Mouse (Mus musculus): ENCODE measurements around the gene Diras1. TPM values are rescaled to one million over a fixed set of nuclear protein-coding genes. Genes with fewer than 3 reads are reported as not detected.
A peak's percentile ranks its signal among the peaks of the same experiment; 100 is the strongest.
"Not testable (repeated sequence)": the region's sequence is repeated elsewhere in the genome, so short reads cannot be mapped to it uniquely, and the experiment has no call there.

The Diras1 gene
- total RNA-seq, 2 experiments from 2014 or later: 0.27 to 0.87 TPM

- no peak for DNase-seq
Observed at GRCm38 (mm10) chr10:80998021-80998420, 27.4 kb downstream of the Diras1 start.

GRCm38 (mm10) chr10:80997332-80997731 lies 28.1 kb downstream of the Diras1 start:
- DNase-seq: no peak

GRCm38 (mm10) chr10:80996501-80996900 lies 29.0 kb downstream of the Diras1 start:
- no peak for DNase-seq

GRCm38 (mm10) chr10:80995091-80995632 lies 30.3 kb downstream of the Diras1 start:
- DNase-seq: peak; percentile 88

GRCm38 (mm10) chr10:80994621-80995020 lies 30.8 kb downstream of the Diras1 start:
- no peak for DNase-seq

GRCm38 (mm10) chr10:80993276-80993675 lies 32.2 kb downstream of the Diras1 start:
- DNase-seq: no peak

- no peak for DNase-seq
Observed at GRCm38 (mm10) chr10:80991945-80992344, 33.5 kb downstream of the Diras1 start.

- no peak for DNase-seq
Observed at GRCm38 (mm10) chr10:80991007-80991406, 34.5 kb downstream of the Diras1 start.

- no peak for DNase-seq
Observed at GRCm38 (mm10) chr10:80990406-80990805, 35.1 kb downstream of the Diras1 start.

GRCm38 (mm10) chr10:80989854-80990253 lies 35.6 kb downstream of the Diras1 start:
- not testable (repeated sequence) for DNase-seq

GRCm38 (mm10) chr10:80989446-80989845 lies 36.0 kb downstream of the Diras1 start:
- no peak for DNase-seq

- peak; percentile 90 for DNase-seq
Observed at GRCm38 (mm10) chr10:80987709-80988441, 37.6 kb downstream of the Diras1 start.

GRCm38 (mm10) chr10:80986754-80987153 lies 38.7 kb downstream of the Diras1 start:
- peak; percentile 44 for DNase-seq

GRCm38 (mm10) chr10:80985970-80986701 lies 39.3 kb downstream of the Diras1 start:
- no peak for DNase-seq

GRCm38 (mm10) chr10:80985241-80985969 lies 40.1 kb downstream of the Diras1 start:
- peak; percentile 42 for DNase-seq

- DNase-seq: no peak
Observed at GRCm38 (mm10) chr10:80984223-80984622, 41.2 kb downstream of the Diras1 start.

- no peak for DNase-seq
Observed at GRCm38 (mm10) chr10:80982381-80982780, 43.1 kb downstream of the Diras1 start.

- no peak for DNase-seq
Observed at GRCm38 (mm10) chr10:80981564-80982112, 43.8 kb downstream of the Diras1 start.

GRCm38 (mm10) chr10:80975478-80975877 lies 50.0 kb downstream of the Diras1 start:
- no peak for DNase-seq

- DNase-seq: no peak
Observed at GRCm38 (mm10) chr10:80973722-80974121, 51.7 kb downstream of the Diras1 start.

- peak; percentile 65 for DNase-seq
Observed at GRCm38 (mm10) chr10:80972071-80972987, 53.1 kb downstream of the Diras1 start.
